Mouse (Mus musculus): ENCODE data around the gene Tcaf2. TPM values are rescaled to one million over a fixed set of nuclear protein-coding genes. Genes with fewer than 3 reads are reported as not detected.

Gene Tcaf2
- total and polyA plus RNA-seq, 3 experiments: 3.4 to 14.6 (median 10.6) TPM

Other genes starting within 250 kb of the Tcaf2 start
- 1 to 10 TPM in 1 of 2 experiments, under 1 TPM in 1; 0.90 to 7.2 TPM for gene Tas2r143, start 245.0 kb downstream of the Tcaf2 start, total RNA-seq (2021)
- 0.50 and 0.63 TPM in 2 replicates for gene Tas2r143, start 245.0 kb downstream of the Tcaf2 start, polyA plus RNA-seq (2012; rRNA removed)
- 1 to 10 TPM in 1 of 2 experiments, under 1 TPM in 1; 0.62 to 4.4 TPM for gene Tas2r135, start 239.8 kb downstream of the Tcaf2 start, total RNA-seq (2021)
- gene Tas2r135, start 239.8 kb downstream of the Tcaf2 start, polyA plus RNA-seq (2012; rRNA removed): 0.16 TPM in 1 of 2 replicates, not detected in the other
- gene Tas2r126, start 210.7 kb downstream of the Tcaf2 start, total RNA-seq (2021): 1 to 10 TPM in 1 of 2 experiments, under 1 TPM in 1; 0.66 to 4.8 TPM
- gene Tas2r126, start 210.7 kb downstream of the Tcaf2 start, polyA plus RNA-seq (2012; rRNA removed): 0.11 TPM in 1 of 2 replicates, not detected in the other
- gene Olfr458, start 180.1 kb downstream of the Tcaf2 start, total RNA-seq (2021): not detected
- not detected in 2 replicates for gene Olfr458, start 180.1 kb downstream of the Tcaf2 start, polyA plus RNA-seq (2012; rRNA removed)
- gene Olfr457, start 168.9 kb downstream of the Tcaf2 start, total RNA-seq (2021): not detected
- gene Olfr457, start 168.9 kb downstream of the Tcaf2 start, polyA plus RNA-seq (2012; rRNA removed): not detected in 2 replicates
- not detected for gene Olfr456, start 158.0 kb downstream of the Tcaf2 start, total RNA-seq (2021)
- gene Olfr456, start 158.0 kb downstream of the Tcaf2 start, polyA plus RNA-seq (2012; rRNA removed): not detected in 2 replicates
- gene Olfr455, start 97.7 kb downstream of the Tcaf2 start, total RNA-seq (2021): not detected
- not detected in 2 replicates for gene Olfr455, start 97.7 kb downstream of the Tcaf2 start, polyA plus RNA-seq (2012; rRNA removed)
- not detected for gene Tcaf3, start 47.6 kb downstream of the Tcaf2 start, total RNA-seq (2021)
- not detected in 2 replicates for gene Tcaf3, start 47.6 kb downstream of the Tcaf2 start, polyA plus RNA-seq (2012; rRNA removed)
- gene Tcaf1, start 64.8 kb upstream of the Tcaf2 start, total RNA-seq (2021): 10 to 100 TPM; 83.0 to 87.0 TPM
- gene Tcaf1, start 64.8 kb upstream of the Tcaf2 start, polyA plus RNA-seq (2012; rRNA removed): 19.6 and 21.8 TPM in 2 replicates
- not detected for gene Olfr453, start 94.1 kb upstream of the Tcaf2 start, total RNA-seq (2021)
- gene Olfr453, start 94.1 kb upstream of the Tcaf2 start, polyA plus RNA-seq (2012; rRNA removed): not detected in 2 replicates
- not detected for gene Olfr38, start 111.2 kb upstream of the Tcaf2 start, total RNA-seq (2021)
- gene Olfr38, start 111.2 kb upstream of the Tcaf2 start, polyA plus RNA-seq (2012; rRNA removed): not detected in 2 replicates
- gene Olfr452, start 139.8 kb upstream of the Tcaf2 start, total RNA-seq (2021): not detected
- gene Olfr452, start 139.8 kb upstream of the Tcaf2 start, polyA plus RNA-seq (2012; rRNA removed): not detected in 2 replicates
- not detected for gene Olfr450, start 166.7 kb upstream of the Tcaf2 start, total RNA-seq (2021)
- not detected in 2 replicates for gene Olfr450, start 166.7 kb upstream of the Tcaf2 start, polyA plus RNA-seq (2012; rRNA removed)
- not detected for gene Olfr449, start 189.1 kb upstream of the Tcaf2 start, total RNA-seq (2021)
- gene Olfr449, start 189.1 kb upstream of the Tcaf2 start, polyA plus RNA-seq (2012; rRNA removed): not detected in 2 replicates
- gene Olfr448, start 245.2 kb upstream of the Tcaf2 start, total RNA-seq (2021): not detected
- gene Olfr448, start 245.2 kb upstream of the Tcaf2 start, polyA plus RNA-seq (2012; rRNA removed): not detected in 2 replicates

Measured in adrenal gland, adult 2 months (tissue).